Mouse (Mus musculus) liver, embryonic 12.5 days (tissue): Measurements from ENCODE around the gene Sun2. TPM values are rescaled to one million over a fixed set of nuclear protein-coding genes. Genes with fewer than 3 reads are reported as not detected.

Experiments
- ATAC-seq: fragments of 200-750 bp; cut with Nextera tagmentation; 2 replicates; pipeline ENCODE4 v1.8.0; 2017; ENCODE audit warnings: moderate number of reproducible peaks, mild to moderate bottlenecking, moderate library complexity
- H3K27ac ChIP-seq: fragments of 300-500 bp; sonication (generic); 2 replicates; pipeline ENCODE4 v1.5.1; 2016; ENCODE audit warnings: mild to moderate bottlenecking
- H3K27me3 ChIP-seq: fragments of 300-500 bp; sonication (generic); replicated peaks from 2 replicates; pipeline ENCODE4 v1.6.1; 2016; ENCODE audit warnings: mild to moderate bottlenecking, moderate library complexity
- H3K36me3 ChIP-seq: fragments of 300-500 bp; sonication (generic); 2 replicates; pipeline ENCODE4 v1.6.1; 2016; ENCODE audit warnings: mild to moderate bottlenecking, moderate library complexity
- H3K4me1 ChIP-seq: fragments of 300-500 bp; sonication (generic); 2 replicates; pipeline ENCODE4 v1.6.1; 2016
- H3K4me2 ChIP-seq: fragments of 300-500 bp; sonication (generic); 2 replicates; pipeline ENCODE4 v1.6.1; 2016; ENCODE audit warnings: mild to moderate bottlenecking, moderate library complexity
- H3K4me3 ChIP-seq: fragments of 300-500 bp; sonication (generic); 2 replicates; pipeline ENCODE4 v1.5.1; 2016; ENCODE audit warnings: mild to moderate bottlenecking, moderate library complexity
- H3K9ac ChIP-seq: fragments of 300-500 bp; sonication (generic); 2 replicates; pipeline ENCODE4 v1.6.1; 2016; ENCODE audit warnings: mild to moderate bottlenecking, moderate library complexity
- H3K9me3 ChIP-seq: fragments of 300-500 bp; sonication (generic); replicated peaks from 2 replicates; pipeline ENCODE4 v1.6.1; 2016; ENCODE audit warnings: mild to moderate bottlenecking, moderate library complexity
- WGBS: fragments of 180-500 bp; shearing (Covaris S2); methylation state at CpG from one replicate; pipeline ENCODE4 v1.1.7; 2016; ENCODE audit not compliant: insufficient replicate concordance; 5-methylcytosine and 5-hydroxymethylcytosine counted together
- polyA plus RNA-seq: library from polyadenylated mRNA; unstranded; fragments of >200 nt; fragmentation: Nextera tagmentation; extraction: Ambion mirVana; gene quantifications from 2 replicates; pipeline ENCODE4 v1.2.1, GENCODE M21; 2016

The Sun2 gene
- polyA plus RNA-seq, 1 experiment from 2014 or later, result 2.9 TPM

DNA sequence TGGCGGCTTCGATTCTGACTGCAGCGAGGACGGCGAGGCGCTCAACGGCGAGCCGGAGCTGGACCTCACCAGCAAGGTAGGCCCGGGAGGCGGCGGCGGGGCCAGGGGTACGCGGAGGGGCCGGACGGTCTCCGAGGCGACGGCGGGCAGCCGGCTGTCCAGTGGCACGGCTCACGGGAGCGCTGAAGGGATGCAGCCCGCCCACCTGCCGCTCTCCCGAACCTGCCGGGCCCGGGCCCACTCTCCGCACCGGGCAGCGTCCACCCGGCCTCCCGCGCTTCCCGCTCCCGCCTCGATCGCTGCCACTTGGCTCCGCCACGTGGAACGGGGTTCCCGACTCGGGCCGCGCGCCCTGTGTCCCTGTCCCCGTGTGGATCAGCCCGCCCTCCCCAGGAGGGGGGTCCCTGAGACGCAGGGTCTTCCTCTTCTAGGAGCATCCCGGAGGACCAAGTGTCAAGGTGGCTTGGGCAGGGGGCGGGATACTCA is 51.3 kb downstream of the Sun2 start:
- Histone ChIP-seq H3K9ac (peak overlapping the region; percentile 97), H3K4me1 (peaks cover 70% of the 10 kb centered on the region)

GRCm38 (mm10) chr15:79690426-79691022 is 51.8 kb downstream of the Sun2 start, which contains the start of gene Gtpbp1:
Gtpbp1 (plus strand) TSS chr15:79690845.
- WGBS, result under 1% methylated on average over 45 of the region's 45 CpGs
- peak; percentile 88 for ATAC-seq
- H3K4me2 ChIP-seq, result peak within 1 kb of the TSS; percentile 85

More for the DNA sequence above, 51.3 kb downstream of the Sun2 start:
- Histone ChIP-seq H3K27me3 (no peaks in the 10 kb centered on the region), H3K27ac (peak overlapping the region; percentile 95), H3K4me3 (peak overlapping the region; percentile 91), H3K36me3 (peaks cover 16% of the 10 kb centered on the region), H3K4me2 (peak overlapping the region; percentile 85), H3K9me3 (no peaks in the 10 kb centered on the region)
- no peak for ATAC-seq
- WGBS, result under 1% methylated on average over 53 of the region's 53 CpGs

DNA sequence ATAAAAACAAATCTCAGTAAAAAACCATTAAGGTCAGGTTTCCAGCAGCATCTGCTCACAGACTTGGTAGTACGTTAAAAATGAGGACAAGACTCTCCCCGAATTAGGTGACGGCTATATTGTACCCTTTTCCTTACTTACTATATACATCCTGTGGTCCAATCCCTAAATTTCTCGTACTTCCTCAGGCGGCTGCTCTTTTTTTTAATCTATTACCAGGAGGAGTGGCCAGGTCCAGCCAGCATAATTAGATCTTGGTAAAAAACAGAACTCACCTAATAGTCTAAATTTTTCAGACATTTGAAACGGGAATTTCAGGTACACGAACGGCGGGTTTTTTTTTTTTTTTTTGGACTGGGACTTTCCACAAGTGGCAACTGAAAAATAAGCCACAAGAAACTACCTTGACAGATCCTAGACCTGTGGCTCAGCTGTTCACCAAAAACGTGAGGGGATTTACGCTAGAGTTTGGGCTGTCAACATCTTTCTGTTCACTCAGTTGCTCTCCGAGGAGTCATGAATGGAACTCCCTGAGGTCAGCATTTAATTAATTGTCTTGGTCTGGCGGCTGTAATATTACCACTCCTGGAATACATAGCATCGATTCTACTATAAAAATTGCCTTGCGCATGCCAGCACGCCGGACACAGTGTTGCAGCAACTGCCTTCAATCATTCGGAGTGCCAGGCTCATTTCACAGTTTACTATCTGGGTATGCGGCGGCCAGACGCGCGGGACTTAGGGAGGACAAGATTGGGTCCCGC is 52.5 kb downstream of the Sun2 start:
- peak overlapping the region; percentile 95 for H3K27ac ChIP-seq
- peak overlapping the region; percentile 91 for H3K4me3 ChIP-seq
- no peaks in the 10 kb centered on the region for H3K9me3 ChIP-seq
- peaks cover 70% of the 10 kb centered on the region for H3K4me1 ChIP-seq
- 18% methylated on average over 24 of the region's 24 CpGs for WGBS
- ATAC-seq, result no peak
- H3K36me3 ChIP-seq, result peaks cover 4% of the 10 kb centered on the region
- H3K4me2 ChIP-seq, result peak overlapping the region; percentile 85
- peak overlapping the region; percentile 71 for H3K9ac ChIP-seq
- H3K27me3 ChIP-seq, result no peaks in the 10 kb centered on the region

More at GRCm38 (mm10) chr15:79690426-79691022, 51.8 kb downstream of the Sun2 start, which contains the start of gene Gtpbp1:
- Histone ChIP-seq H3K27me3 (no peaks in the 10 kb centered on the region), H3K4me3 (peak within 1 kb of the TSS; percentile 91), H3K9ac (peak within 1 kb of the TSS; percentile 97), H3K36me3 (peaks cover 10% of the 10 kb centered on the region), H3K27ac (peak within 1 kb of the TSS; percentile 95), H3K9me3 (no peaks in the 10 kb centered on the region), H3K4me1 (peaks cover 70% of the 10 kb centered on the region)

- ATAC-seq, result no peak
- 8% methylated on average over 8 of the region's 8 CpGs for WGBS
Measured at GRCm38 (mm10) chr15:79688268-79688956, 53.9 kb downstream of the Sun2 start.

GRCm38 (mm10) chr15:79687646-79688267 is 54.6 kb downstream of the Sun2 start, which contains the start of gene Josd1:
Josd1 (minus strand) TSS chr15:79687919.
- no peaks in the 10 kb centered on the region for H3K9me3 ChIP-seq
- peaks cover 9% of the 10 kb centered on the region for H3K36me3 ChIP-seq
- ATAC-seq, result peak; percentile 72
- H3K27ac ChIP-seq, result peak within 1 kb of the TSS; percentile 96
- H3K9ac ChIP-seq, result peak within 1 kb of the TSS; percentile 98
- 0% methylated on average over 72 of the region's 72 CpGs for WGBS
- H3K4me1 ChIP-seq, result peaks cover 70% of the 10 kb centered on the region
- H3K4me2 ChIP-seq, result peak within 1 kb of the TSS; percentile 90
- H3K27me3 ChIP-seq, result no peaks in the 10 kb centered on the region
- H3K4me3 ChIP-seq, result peak within 1 kb of the TSS; percentile 96

More at GRCm38 (mm10) chr15:79688268-79688956, 53.9 kb downstream of the Sun2 start:
- no peaks in the 10 kb centered on the region for H3K9me3 ChIP-seq
- peak overlapping the region; percentile 96 for H3K27ac ChIP-seq
- no peaks in the 10 kb centered on the region for H3K27me3 ChIP-seq
- H3K4me3 ChIP-seq, result peak overlapping the region; percentile 96
- H3K4me1 ChIP-seq, result peaks cover 70% of the 10 kb centered on the region
- H3K9ac ChIP-seq, result peak overlapping the region; percentile 98
- H3K4me2 ChIP-seq, result peak overlapping the region; percentile 90
- peaks cover 5% of the 10 kb centered on the region for H3K36me3 ChIP-seq

GRCm38 (mm10) chr15:79687175-79687574 is 55.2 kb downstream of the Sun2 start:
- peak overlapping the region; percentile 96 for H3K27ac ChIP-seq
- H3K9me3 ChIP-seq, result no peaks in the 10 kb centered on the region
- under 1% methylated on average over 33 of the region's 33 CpGs for WGBS
- no peak for ATAC-seq
- peaks cover 11% of the 10 kb centered on the region for H3K36me3 ChIP-seq
- H3K4me2 ChIP-seq, result peak overlapping the region; percentile 90
- no peaks in the 10 kb centered on the region for H3K27me3 ChIP-seq
- peaks cover 70% of the 10 kb centered on the region for H3K4me1 ChIP-seq
- peak overlapping the region; percentile 98 for H3K9ac ChIP-seq
- peak overlapping the region; percentile 96 for H3K4me3 ChIP-seq

- Histone ChIP-seq H3K36me3 (peaks cover 14% of the 10 kb centered on the region), H3K9me3 (no peaks in the 10 kb centered on the region), H3K4me1 (peaks cover 72% of the 10 kb centered on the region), H3K4me3 (peak overlapping the region; percentile 96), H3K27me3 (no peaks in the 10 kb centered on the region), H3K27ac (peak overlapping the region; percentile 96), H3K9ac (peak overlapping the region; percentile 98), H3K4me2 (peak overlapping the region; percentile 90)
- ATAC-seq, result peak; percentile 21; the same call in 1 of the 2 replicates
- 3% methylated on average over 15 of the region's 15 CpGs for WGBS
Measured at GRCm38 (mm10) chr15:79686046-79686869, 56.1 kb downstream of the Sun2 start.

- H3K4me1 ChIP-seq, result peaks cover 83% of the 10 kb centered on the region
- H3K36me3 ChIP-seq, result peaks cover 24% of the 10 kb centered on the region
- 34% methylated on average over 6 of the region's 6 CpGs for WGBS
- peak overlapping the region; percentile 90 for H3K4me2 ChIP-seq
- no peaks in the 10 kb centered on the region for H3K9me3 ChIP-seq
- H3K4me3 ChIP-seq, result peak overlapping the region; percentile 96
- H3K27me3 ChIP-seq, result no peaks in the 10 kb centered on the region
- peak overlapping the region; percentile 98 for H3K9ac ChIP-seq
- peak overlapping the region; percentile 96 for H3K27ac ChIP-seq
- ATAC-seq, result no peak
Measured at GRCm38 (mm10) chr15:79685141-79685641, 57.1 kb downstream of the Sun2 start.

DNA sequence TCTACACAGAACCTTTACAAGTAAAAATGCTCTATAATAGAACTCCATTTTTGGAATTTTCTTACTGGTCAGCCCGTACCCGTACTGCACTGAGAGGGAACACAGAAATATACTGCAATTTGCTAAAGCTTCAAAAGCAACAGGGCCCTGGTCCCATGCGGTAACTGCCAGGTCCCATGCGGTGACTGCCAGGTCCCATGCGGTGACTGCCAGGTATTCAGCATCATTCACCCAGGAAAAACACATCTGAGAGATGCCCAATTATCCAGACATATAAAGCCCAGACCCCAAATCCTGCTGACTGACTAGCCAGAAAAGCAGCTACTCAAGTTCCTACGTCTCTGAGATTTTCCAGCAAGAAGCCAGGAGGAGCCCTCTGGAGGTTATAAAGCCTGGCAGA is 57.7 kb downstream of the Sun2 start:
- H3K4me1 ChIP-seq, result peaks cover 80% of the 10 kb centered on the region
- no peak for ATAC-seq
- H3K27ac ChIP-seq, result peak overlapping the region; percentile 96
- peaks cover 29% of the 10 kb centered on the region for H3K36me3 ChIP-seq
- peak overlapping the region; percentile 90 for H3K4me2 ChIP-seq
- WGBS, result 78% methylated on average over 6 of the region's 6 CpGs
- H3K9ac ChIP-seq, result peak overlapping the region; percentile 98
- H3K9me3 ChIP-seq, result no peaks in the 10 kb centered on the region
- peak overlapping the region; percentile 96 for H3K4me3 ChIP-seq
- H3K27me3 ChIP-seq, result no peaks in the 10 kb centered on the region

DNA sequence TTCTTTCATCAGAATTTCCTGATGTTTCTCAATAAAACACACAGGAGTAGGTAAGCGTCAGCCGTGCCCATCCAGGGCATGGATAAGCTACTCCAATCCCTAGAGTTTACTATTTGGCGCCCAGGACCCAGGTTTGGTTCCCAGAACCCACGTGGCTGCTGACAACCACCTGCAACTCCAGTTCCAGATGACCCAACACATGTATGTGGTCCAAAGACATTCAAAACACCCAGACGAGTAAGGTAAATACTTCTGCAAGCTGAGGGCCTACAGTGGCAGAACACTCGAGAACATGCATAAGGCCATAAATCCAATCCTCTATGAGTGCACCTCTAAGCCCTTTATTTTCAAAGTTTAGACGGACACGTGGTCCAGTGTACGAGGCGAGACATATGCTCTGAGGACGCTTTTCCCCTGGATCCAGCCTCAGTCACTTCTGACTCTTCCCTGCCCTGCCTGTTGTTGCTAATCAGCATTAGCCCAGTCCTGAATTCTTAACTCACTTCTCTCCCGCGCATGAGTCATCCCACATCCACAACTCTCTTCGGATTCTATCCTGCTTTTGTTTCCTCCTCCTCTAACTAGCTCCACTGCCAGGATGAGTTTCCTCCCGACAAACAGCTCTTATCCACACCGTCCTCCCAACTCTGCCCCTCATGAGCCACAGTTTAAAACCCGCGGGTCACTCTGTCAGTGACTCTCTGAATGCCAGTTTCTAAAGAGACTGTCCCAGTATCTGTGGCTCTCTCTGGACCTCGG is 58.5 kb downstream of the Sun2 start:
- 48% methylated on average over 19 of the region's 19 CpGs for WGBS
- Histone ChIP-seq H3K27ac (peak overlapping the region; percentile 96), H3K36me3 (peaks cover 36% of the 10 kb centered on the region), H3K9me3 (no peaks in the 10 kb centered on the region), H3K4me2 (peak overlapping the region; percentile 90), H3K27me3 (no peaks in the 10 kb centered on the region), H3K9ac (peak overlapping the region; percentile 98), H3K4me1 (peaks cover 79% of the 10 kb centered on the region), H3K4me3 (peak overlapping the region; percentile 96)
- ATAC-seq, result no peak
